Mouse (Mus musculus) lung, postnatal 0 days (tissue): ENCODE measurements around the gene Tmprss7.

Experiments
- CTCF ChIP-seq: IDR thresholded peaks from 2 replicates; pipeline ENCODE4 v1.5.1; 2016; ENCODE audit warnings: antibody characterized with exemption, mild to moderate bottlenecking
- EP300 ChIP-seq: IDR thresholded peaks from 2 replicates; pipeline ENCODE4 v1.6.1; 2016; ENCODE audit warnings: antibody characterized with exemption, mild to moderate bottlenecking, control low read depth

GRCm38 (mm10) chr16:45690178-45690577 lies 3.3 kb downstream of the Tmprss7 start:
- TF ChIP-seq CTCF (no peak), EP300 (no peak)
